In genomic region chr7:130426586-130426985, GRCm38 (mm10) we compare ENCODE assay signal across 13 mouse cellular contexts.
DNase-seq lines count a peak whose midpoint lies in the region; ATAC-seq and TF ChIP-seq lines count a peak whose summit lies in the region.
"Had no signal": no experiment of that assay in that cellular context is flagged by ENCODE, and none has a peak within 500 bp of the region (broad histone marks: within the 10 kb centered on the region; RNA-seq: fewer than 3 reads in every experiment).

No protein-coding gene starts in this region.

- TF ChIP-seq EP300 in stomach, postnatal 0 days (optimal IDR thresholded peaks at IDR 0.05): no peak

- H3K36me3 ChIP-seq in hindbrain, embryonic 13.5 days: no peaks in the 10 kb centered on the region
- H3K36me3 ChIP-seq in hindbrain, embryonic 14.5 days (replicated peaks; ENCODE audit: control insufficient read depth, insufficient read depth): no peaks in the 10 kb centered on the region
- H3K36me3 ChIP-seq in stomach, embryonic 14.5 days (ENCODE audit: control insufficient read depth, insufficient read depth, low read length): no peaks in the 10 kb centered on the region
- no peaks in the 10 kb centered on the region for H3K36me3 ChIP-seq in stomach, postnatal 0 days (ENCODE audit: control insufficient read depth, insufficient read depth, low read length)
- H3K36me3 ChIP-seq in forebrain, postnatal 0 days (ENCODE audit: insufficient read depth): no peaks in the 10 kb centered on the region

- no peak for TF ChIP-seq CTCF in stomach, postnatal 0 days (IDR thresholded peaks at IDR 0.05; ENCODE audit: low read depth)
- no peak for TF ChIP-seq CTCF in forebrain, postnatal 0 days (IDR thresholded peaks at IDR 0.05; ENCODE audit: low read depth)

- no peak for DNase-seq in hindbrain, embryonic 14.5 days (ENCODE audit: low spot score)
- DNase-seq in stomach, postnatal 0 days (ENCODE audit: low spot score): no peak
- DNase-seq in forelimb bud, embryonic 11.5 days (ENCODE audit: low read depth, low spot score): peak; percentile 93
- DNase-seq in yolk sac, embryonic 10.5 days (ENCODE audit: low spot score): peak; percentile 51
- DNase-seq in ovary, adult 18-20 months (ENCODE audit: low spot score): no peak
- DNase-seq in forebrain, postnatal 0 days: no peak
- DNase-seq: cerebellum, adult 8-10 months; liver; lung, postnatal 10 days; right cerebral cortex, adult 18-20 months had no signal

- no peak overlapping the region for H3K4me2 ChIP-seq in hindbrain, embryonic 13.5 days
- no peak overlapping the region for H3K4me2 ChIP-seq in hindbrain, embryonic 14.5 days (replicated peaks)
- 0 out of 2 replicates have a peak overlapping the region, but pooled peaks have one; percentile 4 for H3K4me2 ChIP-seq in stomach, embryonic 14.5 days (replicated peaks; ENCODE audit: low read depth, low read length)
- H3K4me2 ChIP-seq in stomach, postnatal 0 days (replicated peaks; ENCODE audit: low read depth): no peak overlapping the region
- no peak overlapping the region for H3K4me2 ChIP-seq in forebrain, postnatal 0 days (ENCODE audit: low read depth)

- no peak overlapping the region for H3K9ac ChIP-seq in hindbrain, embryonic 13.5 days
- no peak overlapping the region for H3K9ac ChIP-seq in hindbrain, embryonic 14.5 days
- no peak overlapping the region for H3K9ac ChIP-seq in stomach, embryonic 14.5 days (replicated peaks; ENCODE audit: low read depth, low read length)
- H3K9ac ChIP-seq in stomach, postnatal 0 days (ENCODE audit: low read length): no peak overlapping the region
- H3K9ac ChIP-seq in forebrain, postnatal 0 days: no peak overlapping the region

- 13% methylated on average over 5 of the region's 5 CpGs for WGBS in hindbrain, embryonic 13.5 days
- whole genome bisulfite sequencing in hindbrain, embryonic 14.5 days: 15% methylated on average over 5 of the region's 5 CpGs
- WGBS in stomach, embryonic 14.5 days: 9% methylated on average over 5 of the region's 5 CpGs
- WGBS in stomach, postnatal 0 days: 9% methylated on average over 5 of the region's 5 CpGs
- 7% methylated on average over 5 of the region's 5 CpGs for WGBS in forebrain, postnatal 0 days

- no peak for ATAC-seq in hindbrain, embryonic 13.5 days (ENCODE audit: low FRiP score)
- ATAC-seq in hindbrain, embryonic 14.5 days (ENCODE audit: low FRiP score): no peak
- ATAC-seq in stomach, embryonic 14.5 days (ENCODE audit: insufficient number of reproducible peaks, insufficient read depth, low FRiP score, low read depth): no peak
- ATAC-seq in stomach, postnatal 0 days (ENCODE audit: low FRiP score, low TSS enrichment): no peak
- no peak for ATAC-seq in forebrain, postnatal 0 days
- ATAC-seq: forebrain, embryonic 14.5 days had no signal

- H3K27ac ChIP-seq in hindbrain, embryonic 13.5 days: peak overlapping the region; percentile 50; the same call in 1 of the 2 replicates
- no peak overlapping the region for H3K27ac ChIP-seq in hindbrain, embryonic 14.5 days
- H3K27ac ChIP-seq in stomach, embryonic 14.5 days (ENCODE audit: low read length): peak overlapping the region; percentile 59; the same call in 1 of the 2 replicates
- H3K27ac ChIP-seq in stomach, postnatal 0 days (replicated peaks): no peak overlapping the region
- H3K27ac ChIP-seq in forebrain, postnatal 0 days (ENCODE audit: low read depth, low read length): no peak overlapping the region

- H3K27me3 ChIP-seq in hindbrain, embryonic 13.5 days: no peaks in the 10 kb centered on the region
- no peaks in the 10 kb centered on the region for H3K27me3 ChIP-seq in hindbrain, embryonic 14.5 days (ENCODE audit: control insufficient read depth, insufficient read depth, low read length)
- no peaks in the 10 kb centered on the region for H3K27me3 ChIP-seq in stomach, embryonic 14.5 days (ENCODE audit: control insufficient read depth, insufficient read depth, low read length)
- H3K27me3 ChIP-seq in stomach, postnatal 0 days (ENCODE audit: control insufficient read depth, insufficient read depth, low read length): no peaks in the 10 kb centered on the region
- H3K27me3 ChIP-seq in forebrain, postnatal 0 days (ENCODE audit: insufficient read depth, low read length): no peaks in the 10 kb centered on the region

- H3K9me3 ChIP-seq in hindbrain, embryonic 13.5 days: no peaks in the 10 kb centered on the region
- H3K9me3 ChIP-seq in hindbrain, embryonic 14.5 days (ENCODE audit: control insufficient read depth, low read length): no peaks in the 10 kb centered on the region
- no peaks in the 10 kb centered on the region for H3K9me3 ChIP-seq in stomach, embryonic 14.5 days (ENCODE audit: control insufficient read depth, low read depth, low read length)
- H3K9me3 ChIP-seq in stomach, postnatal 0 days (ENCODE audit: control insufficient read depth, low read length): no peaks in the 10 kb centered on the region
- no peaks in the 10 kb centered on the region for H3K9me3 ChIP-seq in forebrain, postnatal 0 days (ENCODE audit: low read length)

- no peak overlapping the region for H3K4me3 ChIP-seq in hindbrain, embryonic 13.5 days
- no peak overlapping the region for H3K4me3 ChIP-seq in hindbrain, embryonic 14.5 days (replicated peaks; ENCODE audit: low read length)
- H3K4me3 ChIP-seq in stomach, embryonic 14.5 days (ENCODE audit: low read depth, low read length): no peak overlapping the region
- H3K4me3 ChIP-seq in stomach, postnatal 0 days (ENCODE audit: low read depth, low read length): no peak overlapping the region
- no peak overlapping the region for H3K4me3 ChIP-seq in forebrain, postnatal 0 days (ENCODE audit: low read depth, low read length)

- peaks cover 6% of the 10 kb centered on the region for H3K4me1 ChIP-seq in hindbrain, embryonic 13.5 days (replicated peaks)
- H3K4me1 ChIP-seq in hindbrain, embryonic 14.5 days (replicated peaks; ENCODE audit: control insufficient read depth, insufficient read depth, low read length): no peaks in the 10 kb centered on the region
- H3K4me1 ChIP-seq in stomach, embryonic 14.5 days (ENCODE audit: control insufficient read depth, insufficient read depth, low read length): peaks cover 6% of the 10 kb centered on the region
- peaks cover 4% of the 10 kb centered on the region; the same call in 1 of the 2 replicates for H3K4me1 ChIP-seq in stomach, postnatal 0 days (replicated peaks; ENCODE audit: control insufficient read depth, insufficient read depth)
- no peaks in the 10 kb centered on the region for H3K4me1 ChIP-seq in forebrain, postnatal 0 days (ENCODE audit: insufficient read depth)

Comparison
In these comparisons a context has a peak if more than half of its experiments do, and no peak if none do; other contexts are left out.
1. H3K27ac ChIP-seq: peak in hindbrain, embryonic 13.5 days (single experiment) and stomach, embryonic 14.5 days (single experiment); none in hindbrain, embryonic 14.5 days (single experiment), stomach, postnatal 0 days (single experiment) and forebrain, postnatal 0 days (single experiment).
2. DNase-seq: peak in forelimb bud, embryonic 11.5 days (single experiment) and yolk sac, embryonic 10.5 days (single experiment); none in hindbrain, embryonic 14.5 days (single experiment), stomach, postnatal 0 days (single experiment), ovary, adult 18-20 months (single experiment) and forebrain, postnatal 0 days (single experiment).